Mouse (Mus musculus) forebrain, embryonic 12.5 days (tissue): ENCODE measurements around the gene Meox1. TPM values are rescaled to one million over a fixed set of nuclear protein-coding genes. Genes with fewer than 3 reads are reported as not detected.

ENCODE experiments used
- ATAC-seq: fragments of 200-750 bp; cut with Nextera tagmentation; 2 replicates; pipeline ENCODE4 v1.8.0; 2017; ENCODE audit warnings: moderate TSS enrichment; ENCODE audit not compliant: low FRiP score
- H3K27ac ChIP-seq: fragments of 300-500 bp; sonication (generic); 2 replicates; pipeline ENCODE4 v1.5.1; 2016; ENCODE audit warnings: mild to moderate bottlenecking
- H3K27me3 ChIP-seq: fragments of 300-500 bp; sonication (generic); 2 replicates; pipeline ENCODE4 v1.6.1; 2016; ENCODE audit warnings: mild to moderate bottlenecking
- H3K36me3 ChIP-seq: fragments of 300-500 bp; sonication (generic); replicated peaks from 2 replicates; pipeline ENCODE4 v1.6.1; 2016; ENCODE audit warnings: mild to moderate bottlenecking
- H3K4me1 ChIP-seq: fragments of 300-500 bp; sonication (generic); 2 replicates; pipeline ENCODE4 v1.6.1; 2016
- H3K4me2 ChIP-seq: fragments of 300-500 bp; sonication (generic); 2 replicates; pipeline ENCODE4 v1.6.1; 2016; ENCODE audit warnings: mild to moderate bottlenecking, moderate library complexity
- H3K4me3 ChIP-seq: fragments of 300-500 bp; sonication (generic); replicated peaks from 2 replicates; pipeline ENCODE4 v1.5.1; 2016; ENCODE audit warnings: mild to moderate bottlenecking
- H3K9ac ChIP-seq: fragments of 300-500 bp; sonication (generic); 2 replicates; pipeline ENCODE4 v1.6.1; 2016; ENCODE audit warnings: mild to moderate bottlenecking
- H3K9me3 ChIP-seq: fragments of 300-500 bp; sonication (generic); 2 replicates; pipeline ENCODE4 v1.6.1; 2016
- WGBS: fragments of 180-500 bp; shearing (Covaris S2); methylation state at CpG from one replicate; pipeline ENCODE4 v1.1.7; 2016; 5-methylcytosine and 5-hydroxymethylcytosine counted together
- polyA plus RNA-seq: library from polyadenylated mRNA; unstranded; fragments of >200 nt; fragmentation: Nextera tagmentation; extraction: Ambion mirVana; gene quantifications from 2 replicates; pipeline ENCODE4 v1.2.1, GENCODE M21; 2016

The Meox1 gene
- polyA plus RNA-seq, 1 experiment from 2014 or later = 0.60 TPM

GRCm38 (mm10) chr11:101840405-101840804 lies 53.8 kb downstream of the Meox1 start:
- no peak overlapping the region for H3K27ac ChIP-seq
- no peaks in the 10 kb centered on the region for H3K9me3 ChIP-seq
- no peaks in the 10 kb centered on the region for H3K27me3 ChIP-seq
- no peak overlapping the region for H3K4me2 ChIP-seq
- no peaks in the 10 kb centered on the region for H3K36me3 ChIP-seq
- 97% methylated on average over 3 of the region's 3 CpGs for WGBS
- no peaks in the 10 kb centered on the region for H3K4me1 ChIP-seq
- ATAC-seq = no peak
- no peak overlapping the region for H3K9ac ChIP-seq
- H3K4me3 ChIP-seq = no peak overlapping the region

GRCm38 (mm10) chr11:101839426-101839825 lies 54.7 kb downstream of the Meox1 start:
- H3K4me1 ChIP-seq = no peaks in the 10 kb centered on the region
- no peak for ATAC-seq
- 83% methylated on average over 5 of the region's 8 CpGs for WGBS

GRCm38 (mm10) chr11:101832001-101832400 lies 62.2 kb downstream of the Meox1 start:
- Histone ChIP-seq H3K4me3 (no peak overlapping the region), H3K4me1 (peaks cover 10% of the 10 kb centered on the region; the same call in 1 of the 2 replicates), H3K27me3 (no peaks in the 10 kb centered on the region), H3K9me3 (no peaks in the 10 kb centered on the region), H3K27ac (peak overlapping the region; percentile 32; the same call in 1 of the 2 replicates), H3K4me2 (no peak overlapping the region), H3K36me3 (no peaks in the 10 kb centered on the region), H3K9ac (no peak overlapping the region)
- ATAC-seq = no peak
- WGBS = 73% methylated on average over 7 of the region's 7 CpGs

More at GRCm38 (mm10) chr11:101839426-101839825, 54.7 kb downstream of the Meox1 start:
- Histone ChIP-seq H3K9ac (no peak overlapping the region), H3K36me3 (no peaks in the 10 kb centered on the region), H3K9me3 (no peaks in the 10 kb centered on the region), H3K27ac (no peak overlapping the region), H3K4me2 (no peak overlapping the region), H3K27me3 (no peaks in the 10 kb centered on the region), H3K4me3 (no peak overlapping the region)

- H3K27ac ChIP-seq = no peak overlapping the region
- no peaks in the 10 kb centered on the region for H3K27me3 ChIP-seq
- ATAC-seq = no peak
- H3K9ac ChIP-seq = no peak overlapping the region
- 60% methylated on average over 8 of the region's 8 CpGs for WGBS
- peaks cover 10% of the 10 kb centered on the region; the same call in 1 of the 2 replicates for H3K4me1 ChIP-seq
- H3K36me3 ChIP-seq = no peaks in the 10 kb centered on the region
- no peak overlapping the region for H3K4me3 ChIP-seq
- no peaks in the 10 kb centered on the region for H3K9me3 ChIP-seq
- no peak overlapping the region for H3K4me2 ChIP-seq
Measured at GRCm38 (mm10) chr11:101830616-101831015, 63.6 kb downstream of the Meox1 start.

- H3K36me3 ChIP-seq = no peaks in the 10 kb centered on the region
- H3K9ac ChIP-seq = no peak overlapping the region; the same call in 1 of the 2 replicates
- H3K9me3 ChIP-seq = no peaks in the 10 kb centered on the region
- peaks cover 10% of the 10 kb centered on the region; the same call in 1 of the 2 replicates for H3K4me1 ChIP-seq
- H3K4me3 ChIP-seq = no peak overlapping the region
- no peaks in the 10 kb centered on the region for H3K27me3 ChIP-seq
- ATAC-seq = no peak
- 30% methylated on average over 10 of the region's 10 CpGs for WGBS
- peak overlapping the region; percentile 51; the same call in 1 of the 2 replicates for H3K27ac ChIP-seq
- no peak overlapping the region for H3K4me2 ChIP-seq
Measured at GRCm38 (mm10) chr11:101830112-101830511, 64.1 kb downstream of the Meox1 start.

GRCm38 (mm10) chr11:101828718-101829117 lies 65.5 kb downstream of the Meox1 start:
- Histone ChIP-seq H3K4me2 (no peak overlapping the region), H3K9me3 (no peaks in the 10 kb centered on the region), H3K4me1 (peaks cover 10% of the 10 kb centered on the region; the same call in 1 of the 2 replicates), H3K36me3 (no peaks in the 10 kb centered on the region), H3K9ac (no peak overlapping the region), H3K27ac (no peak overlapping the region), H3K27me3 (no peaks in the 10 kb centered on the region), H3K4me3 (no peak overlapping the region)
- ATAC-seq = no peak
- 89% methylated on average over 4 of the region's 4 CpGs for WGBS

Other genes with a start within 250 kb of the Meox1 start
- gene Arl4d, start 228.8 kb downstream of the Meox1 start, polyA plus RNA-seq = 16.2 and 24.1 TPM in 2 replicates
- gene Dhx8, start 161.5 kb downstream of the Meox1 start, polyA plus RNA-seq = 45.6 and 46.8 TPM in 2 replicates
- gene Etv4, start 109.0 kb downstream of the Meox1 start, polyA plus RNA-seq = 4.7 and 7.0 TPM in 2 replicates
- gene Sost, start 72.6 kb upstream of the Meox1 start, polyA plus RNA-seq = 0.09 and 0.15 TPM in 2 replicates
- gene Cfap97d1, start 89.9 kb upstream of the Meox1 start, polyA plus RNA-seq = not detected in 2 replicates
- 9.0 and 9.8 TPM in 2 replicates for gene Dusp3, start 92.6 kb upstream of the Meox1 start, polyA plus RNA-seq
- 35.7 and 37.6 TPM in 2 replicates for gene Mpp3, start 134.1 kb upstream of the Meox1 start, polyA plus RNA-seq
- gene Cd300lg, start 147.1 kb upstream of the Meox1 start, polyA plus RNA-seq = 0.17 and 0.23 TPM in 2 replicates
- 24.9 and 27.9 TPM in 2 replicates for gene Mpp2, start 194.1 kb upstream of the Meox1 start, polyA plus RNA-seq
- gene Ppy, start 206.9 kb upstream of the Meox1 start, polyA plus RNA-seq = not detected in 2 replicates
- gene Pyy, start 213.5 kb upstream of the Meox1 start, polyA plus RNA-seq = not detected in 2 replicates